Mouse (Mus musculus) kidney, adult 2 months (tissue): Measurements from ENCODE around the gene Sh3bgrl3.

Experiments used
- CTCF ChIP-seq: fragments of 200-500 bp; conservative IDR thresholded peaks from 2 replicates; pipeline ENCODE4 v1.5.1; 2011; ENCODE audit warnings: low read depth, mild to moderate bottlenecking, control low read depth, low read length, moderate library complexity, mixed read lengths; ENCODE audit not compliant: insufficient read depth, insufficient read length
- POLR2A ChIP-seq: fragments of 200-500 bp; IDR thresholded peaks from one replicate; pipeline ENCODE4 v1.6.1; 2011; ENCODE audit warnings: low read depth, low read length, control low read depth

GRCm38 (mm10) chr4:134155961-134156465 is 27.4 kb upstream of the Sh3bgrl3 start:
- TF ChIP-seq POLR2A, result no peak
- TF ChIP-seq CTCF, result no peak
